Mouse (Mus musculus): ENCODE results near the gene Dst.

Dst gene

GRCm38 (mm10) chr1:33932196-33932595, 24.2 kb downstream of the Dst start:
- DNase-seq = no peak

- DNase-seq = no peak
Measured at GRCm38 (mm10) chr1:33932845-33933499, 24.9 kb downstream of the Dst start.

GRCm38 (mm10) chr1:33935946-33936345, 27.9 kb downstream of the Dst start:
- no peak for DNase-seq

GRCm38 (mm10) chr1:33939828-33940227, 31.8 kb downstream of the Dst start:
- DNase-seq = no peak

- no peak for DNase-seq
Measured at GRCm38 (mm10) chr1:33940364-33940928, 32.4 kb downstream of the Dst start.

- DNase-seq = no peak
Measured at GRCm38 (mm10) chr1:33942638-33943037, 34.6 kb downstream of the Dst start.

GRCm38 (mm10) chr1:33943943-33944342, 35.9 kb downstream of the Dst start:
- no peak for DNase-seq

GRCm38 (mm10) chr1:33944977-33945750, 37.1 kb downstream of the Dst start:
- no peak for DNase-seq

GRCm38 (mm10) chr1:33945756-33946155, 37.7 kb downstream of the Dst start:
- no peak for DNase-seq

- DNase-seq = peak; percentile 91
Measured at GRCm38 (mm10) chr1:33946601-33947395, 38.8 kb downstream of the Dst start.

- DNase-seq = no peak
Measured at GRCm38 (mm10) chr1:33947838-33948237, 39.8 kb downstream of the Dst start.

GRCm38 (mm10) chr1:33948511-33948910, 40.5 kb downstream of the Dst start:
- DNase-seq = no peak

GRCm38 (mm10) chr1:33955626-33956025, 47.6 kb downstream of the Dst start:
- DNase-seq = no peak

- no peak for DNase-seq
Measured at GRCm38 (mm10) chr1:33960439-33960838, 52.4 kb downstream of the Dst start.

- peak; percentile 45 for DNase-seq
Measured at GRCm38 (mm10) chr1:33964643-33965042, 56.6 kb downstream of the Dst start.

GRCm38 (mm10) chr1:33965824-33966223, 57.8 kb downstream of the Dst start:
- DNase-seq = no peak

GRCm38 (mm10) chr1:33966328-33966727, 58.3 kb downstream of the Dst start:
- no peak for DNase-seq

GRCm38 (mm10) chr1:33967206-33967605, 59.2 kb downstream of the Dst start:
- no peak for DNase-seq

GRCm38 (mm10) chr1:33969910-33970309, 61.9 kb downstream of the Dst start:
- DNase-seq = no peak

- no peak for DNase-seq
Measured at GRCm38 (mm10) chr1:33974401-33974800, 66.4 kb downstream of the Dst start.

GRCm38 (mm10) chr1:33975333-33975732, 67.3 kb downstream of the Dst start:
- DNase-seq = no peak

- DNase-seq = no peak
Measured at GRCm38 (mm10) chr1:33977832-33978231, 69.8 kb downstream of the Dst start.

GRCm38 (mm10) chr1:33980420-33980819, 72.4 kb downstream of the Dst start:
- DNase-seq = no peak
